Mouse (Mus musculus): ENCODE measurements around the gene 1700001C02Rik.

- TF ChIP-seq POLR2A (IDR thresholded peaks at IDR 0.05; ENCODE audit: insufficient read depth, low read length) (no peak), CTCF (IDR thresholded peaks at IDR 0.05; ENCODE audit: low read depth, low read length) (no peak), EP300 (IDR thresholded peaks at IDR 0.05; ENCODE audit: insufficient read depth, low read depth, low read length) (no peak)
These were observed 58.4 kb downstream of the 1700001C02Rik start for GRCm38 (mm10) chr5:30524213-30524612.

Data from ES-Bruce4 (cell line).